Mouse (Mus musculus) limb, embryonic 14.5 days (tissue): ENCODE results near the gene Loxl4. TPM values are rescaled to one million over a fixed set of nuclear protein-coding genes. Genes with fewer than 3 reads are reported as not detected.

Experiments
- ATAC-seq: fragments of 200-750 bp; cut with Nextera tagmentation; 2 replicates; pipeline ENCODE4 v1.8.0; 2017; ENCODE audit warnings: low read depth, moderate number of reproducible peaks, moderate TSS enrichment; ENCODE audit not compliant: low FRiP score
- DNase-seq: peaks from one replicate; pipeline ENCODE4 v3.0.0-alpha.2; 2015; ENCODE audit warnings: low spot score
- H3K27ac ChIP-seq: fragments of 300-500 bp; sonication (generic); replicated peaks from 2 replicates; pipeline ENCODE4 v1.5.1; 2014; ENCODE audit warnings: low read depth, mild to moderate bottlenecking, low read length, moderate library complexity, mixed read lengths
- H3K27me3 ChIP-seq: fragments of 300-500 bp; sonication (generic); 2 replicates; pipeline ENCODE4 v1.6.1; 2014; ENCODE audit warnings: low read length, mixed read lengths; ENCODE audit not compliant: control insufficient read depth, insufficient read depth
- H3K36me3 ChIP-seq: fragments of 300-500 bp; sonication (generic); 2 replicates; pipeline ENCODE4 v1.6.1; 2014; ENCODE audit warnings: mild to moderate bottlenecking, low read length, moderate library complexity, mixed read lengths; ENCODE audit not compliant: control insufficient read depth, insufficient read depth
- H3K4me1 ChIP-seq: fragments of 300-500 bp; sonication (generic); 2 replicates; pipeline ENCODE4 v1.6.1; 2014; ENCODE audit warnings: antibody characterized with exemption, low read length, mixed read lengths; ENCODE audit not compliant: control insufficient read depth, insufficient read depth
- H3K4me2 ChIP-seq: fragments of 300-500 bp; sonication (generic); replicated peaks from 2 replicates; pipeline ENCODE4 v1.6.1; 2014; ENCODE audit warnings: low read depth, mild to moderate bottlenecking, low read length, moderate library complexity; ENCODE audit not compliant: severe bottlenecking
- H3K4me3 ChIP-seq: fragments of 300-500 bp; sonication (generic); replicated peaks from 2 replicates; pipeline ENCODE4 v1.5.1; 2014; ENCODE audit warnings: low read length
- H3K9ac ChIP-seq: fragments of 300-500 bp; sonication (generic); 2 replicates; pipeline ENCODE4 v1.6.1; 2014; ENCODE audit warnings: mild to moderate bottlenecking, low read depth, low read length, moderate library complexity; ENCODE audit not compliant: severe bottlenecking
- H3K9me3 ChIP-seq: fragments of 300-500 bp; sonication (generic); 2 replicates; pipeline ENCODE4 v1.6.1; 2016; ENCODE audit warnings: low read length; ENCODE audit not compliant: control insufficient read depth
- POLR2A ChIP-seq: fragments of 200-500 bp; IDR thresholded peaks from 2 replicates; pipeline ENCODE4 v1.8.0; 2012; ENCODE audit warnings: inconsistent platforms, mild to moderate bottlenecking, moderate library complexity, borderline replicate concordance; ENCODE audit not compliant: insufficient read depth, insufficient read length; ENCODE audit errors: extremely low read depth
- WGBS: fragments of 180-500 bp; shearing (Covaris S2); extraction: QIAGEN DNeasy Blood & Tissue Kit; methylation state at CpG from one replicate; pipeline ENCODE4 v1.1.7; 2014; 5-methylcytosine and 5-hydroxymethylcytosine counted together
- polyA plus RNA-seq, 2 experiments: library from polyadenylated mRNA; depleted of rRNA in 1 of 2; stranded (reverse) in 1 of 2; unstranded in 1 of 2; fragments of >200 nt; fragmentation: Nextera tagmentation in 1 of 2; extraction: Ambion mirVana in 1 of 2; gene quantifications; 2 replicates each; pipeline versions ENCODE4 v1.2.1 to v1.2.3; 2012 to 2014

Loxl4 gene
- polyA plus RNA-seq (2012; rRNA removed) (11.9 TPM in 2 replicates), polyA plus RNA-seq (2014; fragmentation: Nextera tagmentation; extraction: Ambion mirVana) (1.3 and 2.5 TPM in 2 replicates)

GRCm38 (mm10) chr19:42612654-42613053 is at the start of gene Loxl4:
Gene Loxl4 (minus strand): TSS chr19:42612813.
- under 1% methylated on average over 25 of the region's 37 CpGs for WGBS
- DNase-seq (no peak), ATAC-seq (0 out of 2 replicates have a peak, but pooled peaks have one; percentile 44)
- Histone ChIP-seq H3K27ac (no peak within 1 kb of the TSS), H3K9me3 (no peaks in the 10 kb centered on the region), H3K4me2 (peak within 1 kb of the TSS; percentile 65), H3K27me3 (0 out of 2 replicates have a peak, but pooled peaks cover 7% of the 10 kb centered on the region), H3K4me1 (peaks cover 12% of the 10 kb centered on the region), H3K9ac (peak within 1 kb of the TSS; percentile 41), H3K36me3 (no peaks in the 10 kb centered on the region), H3K4me3 (peak within 1 kb of the TSS; percentile 35)
- TF ChIP-seq POLR2A = no peak

GRCm38 (mm10) chr19:42661430-42662164 is 49.0 kb upstream of the Loxl4 start:
- Histone ChIP-seq H3K27ac (no peak overlapping the region), H3K9ac (no peak overlapping the region), H3K9me3 (no peaks in the 10 kb centered on the region), H3K4me2 (no peak overlapping the region), H3K4me3 (no peak overlapping the region), H3K4me1 (no peaks in the 10 kb centered on the region), H3K36me3 (no peaks in the 10 kb centered on the region), H3K27me3 (no peaks in the 10 kb centered on the region)
- no peak for TF ChIP-seq POLR2A
- 77% methylated on average over 9 of the region's 9 CpGs for WGBS
- no peak for DNase-seq
- no peak for ATAC-seq

- H3K36me3 ChIP-seq = no peaks in the 10 kb centered on the region
- H3K9ac ChIP-seq = no peak overlapping the region
- no peaks in the 10 kb centered on the region for H3K4me1 ChIP-seq
- no peak overlapping the region for H3K4me3 ChIP-seq
- no peak for ATAC-seq
- no peaks in the 10 kb centered on the region for H3K9me3 ChIP-seq
- H3K27ac ChIP-seq = no peak overlapping the region
- no peaks in the 10 kb centered on the region for H3K27me3 ChIP-seq
- TF ChIP-seq POLR2A = no peak
- WGBS = 84% methylated on average over 2 of the region's 2 CpGs
- no peak overlapping the region for H3K4me2 ChIP-seq
- DNase-seq = no peak
These were observed 47.6 kb upstream of the Loxl4 start for GRCm38 (mm10) chr19:42660244-42660565.

- ATAC-seq = no peak
- WGBS = 56% methylated on average over 21 of the region's 21 CpGs
- no peaks in the 10 kb centered on the region for H3K27me3 ChIP-seq
- H3K36me3 ChIP-seq = no peaks in the 10 kb centered on the region
- H3K4me3 ChIP-seq = no peak overlapping the region
- no peak for DNase-seq
- no peak overlapping the region for H3K4me2 ChIP-seq
- no peak for TF ChIP-seq POLR2A
- H3K9ac ChIP-seq = no peak overlapping the region
- H3K9me3 ChIP-seq = no peaks in the 10 kb centered on the region
- no peak overlapping the region for H3K27ac ChIP-seq
- no peaks in the 10 kb centered on the region for H3K4me1 ChIP-seq
These were observed 47.0 kb upstream of the Loxl4 start for GRCm38 (mm10) chr19:42659354-42660243.

- no peaks in the 10 kb centered on the region for H3K27me3 ChIP-seq
- TF ChIP-seq POLR2A = no peak
- no peaks in the 10 kb centered on the region for H3K9me3 ChIP-seq
- H3K9ac ChIP-seq = no peak overlapping the region
- no peaks in the 10 kb centered on the region for H3K4me1 ChIP-seq
- H3K4me3 ChIP-seq = no peak overlapping the region
- DNase-seq (no peak), ATAC-seq (no peak)
- no peak overlapping the region for H3K27ac ChIP-seq
- 83% methylated on average over 6 of the region's 6 CpGs for whole genome bisulfite sequencing
- H3K36me3 ChIP-seq = no peaks in the 10 kb centered on the region
- H3K4me2 ChIP-seq = no peak overlapping the region
These were observed 46.0 kb upstream of the Loxl4 start for GRCm38 (mm10) chr19:42658435-42659135.
